8 mouse cellular contexts compared by ENCODE assay signal in the genomic region with DNA sequence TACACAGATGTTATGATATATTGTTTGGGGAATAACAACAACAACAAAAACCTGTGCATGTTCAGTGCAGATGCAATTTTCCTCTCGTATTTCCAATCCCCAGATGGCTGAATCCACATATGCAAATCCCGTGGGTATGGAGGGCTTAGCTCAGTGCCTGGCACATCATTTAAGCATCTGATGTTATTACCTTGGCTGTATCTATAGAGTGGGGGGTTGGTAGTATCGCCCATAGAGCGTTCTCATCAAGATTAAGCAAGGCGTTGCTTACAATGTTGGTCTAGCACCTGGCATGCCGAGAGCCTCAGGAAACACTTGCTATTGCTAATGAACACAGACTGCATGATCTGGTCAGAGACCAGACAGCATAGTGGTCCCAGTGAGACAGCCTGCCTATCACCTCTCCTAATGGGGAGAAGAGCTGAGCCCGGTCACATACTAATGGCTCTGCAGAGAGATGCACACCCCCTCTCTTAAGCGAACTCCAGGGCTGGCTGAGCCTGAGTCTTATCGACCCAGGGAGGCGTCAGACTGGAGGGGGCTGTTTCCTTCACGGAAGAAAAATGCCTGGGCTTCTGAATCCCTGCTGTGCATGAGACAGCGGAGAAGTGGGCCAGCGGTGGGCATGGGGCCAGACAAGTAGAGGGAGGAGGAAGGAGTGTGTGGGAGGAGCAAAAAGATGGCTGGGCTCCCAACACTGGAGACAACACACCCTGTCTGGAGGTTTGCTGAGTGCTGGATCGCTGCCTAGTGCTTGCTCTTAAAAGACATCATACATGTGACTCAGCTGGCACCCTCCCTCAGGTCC.
DNase-seq lines count a peak whose midpoint lies in the region; ATAC-seq and TF ChIP-seq lines count a peak whose summit lies in the region.

No protein-coding gene starts in this region.

- H3K4me1 ChIP-seq in forebrain, embryonic 12.5 days = peaks cover 7% of the 10 kb centered on the region
- no peaks in the 10 kb centered on the region for H3K4me1 ChIP-seq in forebrain, embryonic 11.5 days (replicated peaks; ENCODE audit: control insufficient read depth, insufficient read depth, low read length)
- no peaks in the 10 kb centered on the region for H3K4me1 ChIP-seq in liver, postnatal 0 days (ENCODE audit: insufficient read depth)

- H3K4me2 ChIP-seq in forebrain, embryonic 12.5 days = no peak overlapping the region
- no peak overlapping the region for H3K4me2 ChIP-seq in forebrain, embryonic 11.5 days (ENCODE audit: low read depth, low read length, severe bottlenecking)
- no peak overlapping the region for H3K4me2 ChIP-seq in liver, postnatal 0 days (ENCODE audit: low read depth, low read length)

- no peak overlapping the region for H3K27ac ChIP-seq in forebrain, embryonic 12.5 days
- H3K27ac ChIP-seq in forebrain, embryonic 11.5 days (ENCODE audit: low read depth, low read length) = no peak overlapping the region
- no peak overlapping the region for H3K27ac ChIP-seq in liver, postnatal 0 days (ENCODE audit: low read depth)

- no peaks in the 10 kb centered on the region for H3K9me3 ChIP-seq in forebrain, embryonic 12.5 days
- H3K9me3 ChIP-seq in forebrain, embryonic 11.5 days (ENCODE audit: control insufficient read depth, low read length) = no peaks in the 10 kb centered on the region
- H3K9me3 ChIP-seq in liver, postnatal 0 days (ENCODE audit: low read length) = no peaks in the 10 kb centered on the region

- H3K4me3 ChIP-seq in forebrain, embryonic 12.5 days (replicated peaks) = no peak overlapping the region
- H3K4me3 ChIP-seq in forebrain, embryonic 11.5 days (ENCODE audit: low read depth, low read length) = no peak overlapping the region
- H3K4me3 ChIP-seq in liver, postnatal 0 days (ENCODE audit: low read depth, low read length) = no peak overlapping the region

- H3K27me3 ChIP-seq in forebrain, embryonic 12.5 days = no peaks in the 10 kb centered on the region
- H3K27me3 ChIP-seq in forebrain, embryonic 11.5 days (ENCODE audit: control insufficient read depth, insufficient read depth, low read length) = no peaks in the 10 kb centered on the region
- no peaks in the 10 kb centered on the region for H3K27me3 ChIP-seq in liver, postnatal 0 days (ENCODE audit: insufficient read depth, low read length)

- peak; percentile 63; the same call in 1 of the 2 replicates for ATAC-seq in forebrain, embryonic 12.5 days (ENCODE audit: low FRiP score)
- no peak for ATAC-seq in forebrain, embryonic 11.5 days (replicated peaks; ENCODE audit: low FRiP score)
- peak; percentile 51; the same call in 1 of the 2 replicates for ATAC-seq in liver, postnatal 0 days

- no peak for DNase-seq in forebrain, embryonic 11.5 days (ENCODE audit: low spot score)
- DNase-seq in frontal cortex, postnatal 10 days (ENCODE audit: low spot score in 2 of 2) = peak; percentile 85 to 91
- DNase-seq in heart, postnatal 36 days = peak; percentile 85 to 87
- peak; percentile 76 to 81 for DNase-seq in layer of hippocampus, adult 18-20 months (ENCODE audit: low spot score in 2 of 2)
- peak; percentile 47 for DNase-seq in liver, postnatal 0 days
- peak; percentile 90 for DNase-seq in ovary, postnatal 36 days (ENCODE audit: low spot score)
- DNase-seq in B cell, adult 2 months = no peak

- no peaks in the 10 kb centered on the region for H3K36me3 ChIP-seq in forebrain, embryonic 12.5 days (replicated peaks)
- H3K36me3 ChIP-seq in forebrain, embryonic 11.5 days (ENCODE audit: control insufficient read depth, insufficient read depth, low read length) = no peaks in the 10 kb centered on the region
- no peaks in the 10 kb centered on the region for H3K36me3 ChIP-seq in liver, postnatal 0 days (replicated peaks; ENCODE audit: insufficient read depth, low read length)

- 60% methylated on average over 14 of the region's 14 CpGs for WGBS in forebrain, embryonic 12.5 days
- 65% methylated on average over 14 of the region's 14 CpGs for WGBS in forebrain, embryonic 11.5 days
- 55% methylated on average over 14 of the region's 14 CpGs for WGBS in liver, postnatal 0 days (ENCODE audit: insufficient replicate concordance)

- no peak for TF ChIP-seq EP300 in liver, postnatal 0 days (IDR thresholded peaks at IDR 0.05; ENCODE audit: low read depth)

- intact Hi-C loops in heart, postnatal 36 days (cut with DNase I) = no loop called here

- H3K9ac ChIP-seq in forebrain, embryonic 12.5 days = no peak overlapping the region
- no peak overlapping the region for H3K9ac ChIP-seq in forebrain, embryonic 11.5 days (ENCODE audit: low read length)
- no peak overlapping the region for H3K9ac ChIP-seq in liver, postnatal 0 days (replicated peaks)

- no peak for TF ChIP-seq CTCF in liver, postnatal 0 days (IDR thresholded peaks at IDR 0.05; ENCODE audit: low read depth)

Comparison
In these comparisons a context has a peak if more than half of its experiments do, and no peak if none do; other contexts are left out.
1. DNase-seq: peak in frontal cortex, postnatal 10 days (2 of 2), heart, postnatal 36 days (2 of 2), layer of hippocampus, adult 18-20 months (2 of 2), liver, postnatal 0 days (single experiment) and ovary, postnatal 36 days (single experiment); none in forebrain, embryonic 11.5 days (single experiment) and B cell, adult 2 months (0 of 2).